Mouse (Mus musculus) intestine, embryonic 15.5 days (tissue): ENCODE measurements at regions not wholly inside any gene's neighbourhood (a gene's known extent, or its start where the extent isn't known, plus 50 kb on each side); places are given as distances from the start of the nearest gene placed in this dataset.

Experiments
- ATAC-seq: fragments of 200-750 bp; cut with Nextera tagmentation; 2 replicates; pipeline ENCODE4 v1.8.0; 2017; ENCODE audit warnings: moderate TSS enrichment, moderate library complexity
- H3K27ac ChIP-seq: fragments of 300-500 bp; sonication (generic); 2 replicates; pipeline ENCODE4 v1.5.1; 2015; ENCODE audit warnings: mild to moderate bottlenecking, inconsistent platforms
- H3K27me3 ChIP-seq: fragments of 300-500 bp; sonication (generic); replicated peaks from 2 replicates; pipeline ENCODE4 v1.6.1; 2015; ENCODE audit warnings: inconsistent platforms
- H3K36me3 ChIP-seq: fragments of 300-500 bp; sonication (generic); 2 replicates; pipeline ENCODE4 v1.6.1; 2015; ENCODE audit warnings: inconsistent platforms
- H3K4me1 ChIP-seq: fragments of 300-500 bp; sonication (generic); replicated peaks from 2 replicates; pipeline ENCODE4 v1.6.1; 2015; ENCODE audit warnings: inconsistent platforms
- H3K4me2 ChIP-seq: fragments of 300-500 bp; sonication (generic); replicated peaks from 2 replicates; pipeline ENCODE4 v1.6.1; 2015; ENCODE audit warnings: mild to moderate bottlenecking, inconsistent platforms
- H3K4me3 ChIP-seq: fragments of 300-500 bp; sonication (generic); replicated peaks from 2 replicates; pipeline ENCODE4 v1.5.1; 2015; ENCODE audit warnings: inconsistent platforms
- H3K9ac ChIP-seq: fragments of 300-500 bp; sonication (generic); 2 replicates; pipeline ENCODE4 v1.6.1; 2015; ENCODE audit warnings: inconsistent platforms
- H3K9me3 ChIP-seq: fragments of 300-500 bp; sonication (generic); 2 replicates; pipeline ENCODE4 v1.6.1; 2016; ENCODE audit warnings: inconsistent platforms
- WGBS: fragments of 180-500 bp; shearing (Covaris S2); methylation state at CpG from one replicate; pipeline ENCODE4 v1.1.7; 2015; 5-methylcytosine and 5-hydroxymethylcytosine counted together

GRCm38 (mm10) chr13:6374570-6375173 lies 173.3 kb upstream of the Pitrm1 start:
- no peaks in the 10 kb centered on the region for H3K4me1 ChIP-seq
- H3K27ac ChIP-seq, result no peak overlapping the region
- no peaks in the 10 kb centered on the region for H3K9me3 ChIP-seq
- ATAC-seq, result no peak
- H3K9ac ChIP-seq, result no peak overlapping the region
- no peak overlapping the region for H3K4me3 ChIP-seq
- 77% methylated on average over 3 of the region's 3 CpGs for WGBS
- no peak overlapping the region for H3K4me2 ChIP-seq
- no peaks in the 10 kb centered on the region for H3K36me3 ChIP-seq
- no peaks in the 10 kb centered on the region for H3K27me3 ChIP-seq

- no peak for ATAC-seq
- Histone ChIP-seq H3K36me3 (no peaks in the 10 kb centered on the region), H3K4me1 (no peaks in the 10 kb centered on the region), H3K4me2 (no peak overlapping the region), H3K4me3 (no peak overlapping the region), H3K9ac (no peak overlapping the region), H3K27ac (no peak overlapping the region), H3K27me3 (no peaks in the 10 kb centered on the region), H3K9me3 (no peaks in the 10 kb centered on the region)
- WGBS, result 85% methylated on average over 3 of the region's 3 CpGs
Measured at GRCm38 (mm10) chr13:6377919-6378318, 170.0 kb upstream of the Pitrm1 start.

- no peak overlapping the region for H3K4me2 ChIP-seq
- H3K4me3 ChIP-seq, result no peak overlapping the region
- H3K4me1 ChIP-seq, result no peaks in the 10 kb centered on the region
- H3K27ac ChIP-seq, result no peak overlapping the region
- H3K27me3 ChIP-seq, result no peaks in the 10 kb centered on the region
- 69% methylated on average over 4 of the region's 5 CpGs for WGBS
- H3K36me3 ChIP-seq, result no peaks in the 10 kb centered on the region
- no peaks in the 10 kb centered on the region for H3K9me3 ChIP-seq
- ATAC-seq, result no peak
- H3K9ac ChIP-seq, result no peak overlapping the region
Measured at GRCm38 (mm10) chr13:6395562-6396223, 152.3 kb upstream of the Pitrm1 start.

GRCm38 (mm10) chr13:6397648-6398047 lies 150.3 kb upstream of the Pitrm1 start:
- H3K9me3 ChIP-seq, result no peaks in the 10 kb centered on the region
- no peak overlapping the region for H3K4me2 ChIP-seq
- 81% methylated on average over 1 of the region's 1 CpGs for WGBS
- H3K4me1 ChIP-seq, result no peaks in the 10 kb centered on the region
- no peaks in the 10 kb centered on the region for H3K27me3 ChIP-seq
- H3K4me3 ChIP-seq, result no peak overlapping the region
- no peak overlapping the region for H3K27ac ChIP-seq
- no peaks in the 10 kb centered on the region for H3K36me3 ChIP-seq
- ATAC-seq, result no peak
- H3K9ac ChIP-seq, result no peak overlapping the region

GRCm38 (mm10) chr13:6431821-6432220 lies 116.1 kb upstream of the Pitrm1 start:
- no peak overlapping the region for H3K4me2 ChIP-seq
- 54% methylated on average over 4 of the region's 4 CpGs for WGBS
- no peaks in the 10 kb centered on the region for H3K27me3 ChIP-seq
- H3K36me3 ChIP-seq, result no peaks in the 10 kb centered on the region
- no peak for ATAC-seq
- H3K4me1 ChIP-seq, result no peaks in the 10 kb centered on the region
- H3K9me3 ChIP-seq, result no peaks in the 10 kb centered on the region
- no peak overlapping the region for H3K4me3 ChIP-seq
- no peak overlapping the region for H3K9ac ChIP-seq
- H3K27ac ChIP-seq, result no peak overlapping the region

GRCm38 (mm10) chr13:6446976-6447375 lies 101.0 kb upstream of the Pitrm1 start:
- H3K4me3 ChIP-seq, result no peak overlapping the region
- H3K4me1 ChIP-seq, result no peaks in the 10 kb centered on the region
- H3K27ac ChIP-seq, result no peak overlapping the region
- H3K4me2 ChIP-seq, result no peak overlapping the region
- no peaks in the 10 kb centered on the region for H3K36me3 ChIP-seq
- H3K9me3 ChIP-seq, result no peaks in the 10 kb centered on the region
- no peak for ATAC-seq
- H3K9ac ChIP-seq, result no peak overlapping the region
- no peaks in the 10 kb centered on the region for H3K27me3 ChIP-seq

GRCm38 (mm10) chr13:6461363-6461762 lies 86.6 kb upstream of the Pitrm1 start:
- no peak for ATAC-seq
- Histone ChIP-seq H3K27ac (no peak overlapping the region), H3K9me3 (no peaks in the 10 kb centered on the region), H3K36me3 (no peaks in the 10 kb centered on the region), H3K4me2 (no peak overlapping the region), H3K4me1 (no peaks in the 10 kb centered on the region), H3K9ac (no peak overlapping the region), H3K4me3 (no peak overlapping the region), H3K27me3 (no peaks in the 10 kb centered on the region)
- 82% methylated on average over 6 of the region's 6 CpGs for WGBS

- Histone ChIP-seq H3K27me3 (no peaks in the 10 kb centered on the region), H3K9me3 (no peaks in the 10 kb centered on the region), H3K4me3 (no peak overlapping the region), H3K27ac (no peak overlapping the region), H3K4me2 (no peak overlapping the region), H3K4me1 (no peaks in the 10 kb centered on the region), H3K9ac (no peak overlapping the region), H3K36me3 (no peaks in the 10 kb centered on the region)
- ATAC-seq, result no peak
- WGBS, result 48% methylated on average over 9 of the region's 9 CpGs
Measured at GRCm38 (mm10) chr13:6465911-6466419, 82.0 kb upstream of the Pitrm1 start.

GRCm38 (mm10) chr13:6469446-6470227 lies 78.3 kb upstream of the Pitrm1 start:
- peak; percentile 54 for ATAC-seq

GRCm38 (mm10) chr13:6470286-6471103 lies 77.5 kb upstream of the Pitrm1 start:
- no peak overlapping the region for H3K4me3 ChIP-seq
- no peaks in the 10 kb centered on the region for H3K4me1 ChIP-seq
- no peaks in the 10 kb centered on the region for H3K36me3 ChIP-seq
- WGBS, result 82% methylated on average over 15 of the region's 15 CpGs
- ATAC-seq, result no peak
- no peaks in the 10 kb centered on the region for H3K9me3 ChIP-seq
- H3K27ac ChIP-seq, result no peak overlapping the region
- H3K4me2 ChIP-seq, result no peak overlapping the region
- H3K27me3 ChIP-seq, result no peaks in the 10 kb centered on the region
- no peak overlapping the region for H3K9ac ChIP-seq

More at GRCm38 (mm10) chr13:6469446-6470227, 78.3 kb upstream of the Pitrm1 start:
- Histone ChIP-seq H3K36me3 (no peaks in the 10 kb centered on the region), H3K9me3 (no peaks in the 10 kb centered on the region), H3K4me2 (no peak overlapping the region), H3K27me3 (no peaks in the 10 kb centered on the region), H3K4me3 (no peak overlapping the region), H3K9ac (no peak overlapping the region), H3K27ac (no peak overlapping the region), H3K4me1 (no peaks in the 10 kb centered on the region)
- 58% methylated on average over 11 of the region's 11 CpGs for WGBS

- no peak overlapping the region for H3K4me3 ChIP-seq
- 10% methylated on average over 7 of the region's 7 CpGs for WGBS
Measured at GRCm38 (mm10) chr13:6471643-6472042, 76.3 kb upstream of the Pitrm1 start.

More at GRCm38 (mm10) chr13:6471643-6472042, 76.3 kb upstream of the Pitrm1 start:
- Histone ChIP-seq H3K4me2 (no peak overlapping the region), H3K9me3 (no peaks in the 10 kb centered on the region), H3K27ac (no peak overlapping the region), H3K36me3 (no peaks in the 10 kb centered on the region), H3K27me3 (no peaks in the 10 kb centered on the region), H3K4me1 (no peaks in the 10 kb centered on the region), H3K9ac (no peak overlapping the region)
- ATAC-seq, result peak; percentile 78
